Comparison of ENCODE assay signal across 11 mouse cellular contexts in genomic region chr1:58366737-58367471, GRCm38 (mm10). TPM values are rescaled to one million over a fixed set of nuclear protein-coding genes. Genes with fewer than 3 reads are reported as not detected.
A peak's percentile ranks its signal among the peaks of the same experiment; 100 is the strongest.
DNase-seq lines count a peak whose midpoint lies in the region; ATAC-seq and TF ChIP-seq lines count a peak whose summit lies in the region.
"Had no signal": no experiment of that assay in that cellular context is flagged by ENCODE, and none has a peak within 500 bp of the region (broad histone marks: within the 10 kb centered on the region; RNA-seq: fewer than 3 reads in every experiment).

No protein-coding gene starts in this region.

- H3K4me3 ChIP-seq in E14TG2a.4 (replicated peaks; ENCODE audit: low read length), result 0 out of 2 replicates have a peak overlapping the region, but pooled peaks have one; percentile 7
- H3K4me3 ChIP-seq in intestine, embryonic 15.5 days (replicated peaks), result no peak overlapping the region
- H3K4me3 ChIP-seq: forebrain, embryonic 12.5 days had no signal

- H3K9ac ChIP-seq in intestine, embryonic 15.5 days, result no peak overlapping the region
- H3K9ac ChIP-seq: forebrain, embryonic 12.5 days had no signal

- no peak overlapping the region for H3K4me2 ChIP-seq in intestine, embryonic 15.5 days (replicated peaks)
- H3K4me2 ChIP-seq: forebrain, embryonic 12.5 days; liver, embryonic 11.5 days had no signal

- H3K27ac ChIP-seq in intestine, embryonic 15.5 days, result no peak overlapping the region
- H3K27ac ChIP-seq: forebrain, embryonic 12.5 days; macrophage had no signal

- peaks cover 38% of the 10 kb centered on the region for H3K4me1 ChIP-seq in E14TG2a.4 (replicated peaks; ENCODE audit: low read depth, low read length)
- H3K4me1 ChIP-seq in intestine, embryonic 15.5 days (replicated peaks), result no peaks in the 10 kb centered on the region
- H3K4me1 ChIP-seq: forebrain, embryonic 12.5 days had no signal

- peak; percentile 55 for DNase-seq in kidney, adult 9 months
- no peak for DNase-seq in kidney, postnatal 25 days
- DNase-seq in ES-CJ7 (ENCODE audit: low read depth, low spot score), result peak; percentile 65
- DNase-seq in cerebellum, adult 9-10 months, result no peak
- DNase-seq in natural killer cell, adult 2 months (ENCODE audit: low spot score in 2 of 2), result no peak
- DNase-seq: cerebellum, postnatal 10 days had no signal

- H3K9me3 ChIP-seq in E14TG2a.4 (ENCODE audit: low read length), result peaks cover 19% of the 10 kb centered on the region
- H3K9me3 ChIP-seq in intestine, embryonic 15.5 days, result no peaks in the 10 kb centered on the region
- H3K9me3 ChIP-seq: forebrain, embryonic 12.5 days had no signal

- H3K36me3 ChIP-seq in E14TG2a.4 (ENCODE audit: insufficient read depth, low read length), result no peaks in the 10 kb centered on the region
- no peaks in the 10 kb centered on the region for H3K36me3 ChIP-seq in intestine, embryonic 15.5 days
- H3K36me3 ChIP-seq: forebrain, embryonic 12.5 days had no signal

- 78% methylated on average over 12 of the region's 12 CpGs for WGBS in intestine, embryonic 15.5 days

- peak; percentile 74 for ATAC-seq in intestine, embryonic 15.5 days

- no peak for TF ChIP-seq CTCF in E14TG2a.4 (conservative IDR thresholded peaks at IDR 0.05; ENCODE audit: low read length)

- H3K27me3 ChIP-seq in E14TG2a.4 (ENCODE audit: insufficient read depth, low read length), result no peaks in the 10 kb centered on the region
- H3K27me3 ChIP-seq in intestine, embryonic 15.5 days (replicated peaks), result no peaks in the 10 kb centered on the region
- H3K27me3 ChIP-seq: forebrain, embryonic 12.5 days had no signal

RNA-seq across cellular contexts. Expression of gene Bzw1, which starts 25.8 kb away (rescaled TPM):
- polyA plus RNA-seq in intestine, embryonic 15.5 days (2015; fragmentation: Nextera tagmentation; extraction: Ambion mirVana), result 294 and 358 TPM in 2 replicates

RNA-seq across cellular contexts. Expression of gene Clk1, which starts 57.0 kb away (rescaled TPM):
- polyA plus RNA-seq in intestine, embryonic 15.5 days (2015; fragmentation: Nextera tagmentation; extraction: Ambion mirVana), result 153 and 157 TPM in 2 replicates

Comparison
In these comparisons a context has a peak if more than half of its experiments do, and no peak if none do; other contexts are left out.
1. DNase-seq: peak in kidney, adult 9 months (single experiment) and ES-CJ7 (single experiment); none in kidney, postnatal 25 days (0 of 2), cerebellum, adult 9-10 months (single experiment) and natural killer cell, adult 2 months (0 of 2).